Comparison of ENCODE assay signal across 8 mouse cellular contexts in genomic region chr3:146107921-146108571, GRCm38 (mm10). TPM values are rescaled to one million over a fixed set of nuclear protein-coding genes. Genes with fewer than 3 reads are reported as not detected.
A peak's percentile ranks its signal among the peaks of the same experiment; 100 is the strongest.
DNase-seq lines count a peak whose midpoint lies in the region; ATAC-seq and TF ChIP-seq lines count a peak whose summit lies in the region.

Wdr63 (minus strand) TSS chr3:146108130.

- peak; percentile 92 for DNase-seq in ES-CJ7 (ENCODE audit: low read depth, low spot score)
- DNase-seq in brain, embryonic 14.5 days (ENCODE audit: low read depth), result peak; percentile 97
- peak; percentile 72 for DNase-seq in forebrain, embryonic 10.5 days (ENCODE audit: extremely low spot score, low spot score)
- peak; percentile 70 for DNase-seq in hindbrain, embryonic 10.5 days (ENCODE audit: low spot score)
- peak; percentile 66 to 84 for DNase-seq in layer of hippocampus, adult 2 months (ENCODE audit: low spot score in 2 of 2)
- peak; percentile 32 for DNase-seq in liver, postnatal 0 days
- DNase-seq in yolk sac, embryonic 10.5 days (ENCODE audit: low spot score), result peak; percentile 81

- peak within 1 kb of the TSS; percentile 83 for H3K4me2 ChIP-seq in liver, postnatal 0 days (ENCODE audit: low read depth, low read length)
- H3K4me2 ChIP-seq in neural tube, embryonic 13.5 days, result peak within 1 kb of the TSS; percentile 80

- peak within 1 kb of the TSS; percentile 54; the same call in 1 of the 2 replicates for H3K27ac ChIP-seq in forebrain, embryonic 10.5 days
- H3K27ac ChIP-seq in hindbrain, embryonic 10.5 days, result peak within 1 kb of the TSS; percentile 71
- H3K27ac ChIP-seq in layer of hippocampus, adult 2 months, result no peak within 1 kb of the TSS
- no peak within 1 kb of the TSS for H3K27ac ChIP-seq in liver, postnatal 0 days (ENCODE audit: low read depth)
- H3K27ac ChIP-seq in neural tube, embryonic 13.5 days (replicated peaks), result no peak within 1 kb of the TSS

- WGBS in forebrain, embryonic 10.5 days, result 12% methylated on average over 18 of the region's 18 CpGs
- 12% methylated on average over 18 of the region's 18 CpGs for WGBS in hindbrain, embryonic 10.5 days
- 15% methylated on average over 18 of the region's 18 CpGs for WGBS in liver, postnatal 0 days (ENCODE audit: insufficient replicate concordance)
- 13% methylated on average over 18 of the region's 18 CpGs for WGBS in neural tube, embryonic 13.5 days

- peaks cover 9% of the 10 kb centered on the region for H3K4me1 ChIP-seq in forebrain, embryonic 10.5 days
- peaks cover 3% of the 10 kb centered on the region; the same call in 1 of the 2 replicates for H3K4me1 ChIP-seq in hindbrain, embryonic 10.5 days (replicated peaks)
- no peaks in the 10 kb centered on the region; the same call in 1 of the 2 replicates for H3K4me1 ChIP-seq in liver, postnatal 0 days (ENCODE audit: insufficient read depth)
- peaks cover 13% of the 10 kb centered on the region for H3K4me1 ChIP-seq in neural tube, embryonic 13.5 days (replicated peaks)

- TF ChIP-seq CTCF in brain, embryonic 14.5 days (IDR thresholded peaks at IDR 0.05; ENCODE audit: borderline replicate concordance, extremely low read depth, insufficient read depth, insufficient read length), result no peak
- TF ChIP-seq CTCF in layer of hippocampus, adult 2 months (conservative IDR thresholded peaks at IDR 0.05), result no peak
- TF ChIP-seq CTCF in liver, postnatal 0 days (IDR thresholded peaks at IDR 0.05; ENCODE audit: low read depth), result no peak

- ATAC-seq in liver, postnatal 0 days, result peak; percentile 94
- peak; percentile 97 for ATAC-seq in neural tube, embryonic 13.5 days (ENCODE audit: low read depth)

- peaks cover 15% of the 10 kb centered on the region for H3K27me3 ChIP-seq in forebrain, embryonic 10.5 days (ENCODE audit: poor library complexity, severe bottlenecking)
- peaks cover 10% of the 10 kb centered on the region for H3K27me3 ChIP-seq in hindbrain, embryonic 10.5 days (ENCODE audit: insufficient read depth, poor library complexity, severe bottlenecking)
- 0 out of 2 replicates have a peak, but pooled peaks cover 5% of the 10 kb centered on the region for H3K27me3 ChIP-seq in liver, postnatal 0 days (ENCODE audit: insufficient read depth, low read length)
- H3K27me3 ChIP-seq in neural tube, embryonic 13.5 days, result no peaks in the 10 kb centered on the region

- TF ChIP-seq POLR2A in brain, embryonic 14.5 days (IDR thresholded peaks at IDR 0.05; ENCODE audit: borderline replicate concordance, extremely low read depth, insufficient read depth, insufficient read length, poor library complexity, severe bottlenecking), result no peak

- H3K9me3 ChIP-seq in forebrain, embryonic 10.5 days, result peaks cover 9% of the 10 kb centered on the region
- peaks cover 4% of the 10 kb centered on the region; the same call in 1 of the 2 replicates for H3K9me3 ChIP-seq in hindbrain, embryonic 10.5 days
- peaks cover 3% of the 10 kb centered on the region; the same call in 1 of the 2 replicates for H3K9me3 ChIP-seq in liver, postnatal 0 days (ENCODE audit: low read length)
- no peaks in the 10 kb centered on the region for H3K9me3 ChIP-seq in neural tube, embryonic 13.5 days

- H3K36me3 ChIP-seq in forebrain, embryonic 10.5 days (replicated peaks), result no peaks in the 10 kb centered on the region
- H3K36me3 ChIP-seq in hindbrain, embryonic 10.5 days, result no peaks in the 10 kb centered on the region
- H3K36me3 ChIP-seq in liver, postnatal 0 days (replicated peaks; ENCODE audit: insufficient read depth, low read length), result no peaks in the 10 kb centered on the region
- H3K36me3 ChIP-seq in neural tube, embryonic 13.5 days, result no peaks in the 10 kb centered on the region

- peak within 1 kb of the TSS; percentile 59 for H3K4me3 ChIP-seq in forebrain, embryonic 10.5 days
- peak within 1 kb of the TSS; percentile 55 for H3K4me3 ChIP-seq in hindbrain, embryonic 10.5 days
- peak within 1 kb of the TSS; percentile 49 for H3K4me3 ChIP-seq in layer of hippocampus, adult 2 months
- H3K4me3 ChIP-seq in liver, postnatal 0 days (ENCODE audit: low read depth, low read length), result peak within 1 kb of the TSS; percentile 45
- peak within 1 kb of the TSS; percentile 41 for H3K4me3 ChIP-seq in neural tube, embryonic 13.5 days

- peak within 1 kb of the TSS; percentile 34; the same call in 1 of the 2 replicates for H3K9ac ChIP-seq in liver, postnatal 0 days (replicated peaks)
- H3K9ac ChIP-seq in neural tube, embryonic 13.5 days, result peak within 1 kb of the TSS; percentile 44

- TF ChIP-seq EP300 in liver, postnatal 0 days (IDR thresholded peaks at IDR 0.05; ENCODE audit: low read depth), result no peak

RNA-seq across cellular contexts. Expression of gene Wdr63, which starts in this region (rescaled TPM):
- polyA plus RNA-seq in brain, embryonic 14.5 days (2012; rRNA removed), result 1.2 and 2.1 TPM in 2 replicates
- polyA plus RNA-seq in forebrain, embryonic 10.5 days (2016; fragmentation: Nextera tagmentation; extraction: Ambion mirVana), result not detected in 2 replicates
- 0.50 and 1.1 TPM in 2 replicates for polyA plus RNA-seq in hindbrain, embryonic 10.5 days (2016; fragmentation: Nextera tagmentation; extraction: Ambion mirVana)
- under 1 TPM; 0.74 to 0.82 TPM for total RNA-seq in layer of hippocampus, adult 2 months (2021)
- polyA plus RNA-seq in liver, postnatal 0 days (2015; fragmentation: Nextera tagmentation; extraction: Ambion mirVana), result 0.19 and 0.20 TPM in 2 replicates
- polyA plus RNA-seq in neural tube, embryonic 13.5 days (2015; fragmentation: Nextera tagmentation; extraction: Ambion mirVana), result 0.07 and 0.40 TPM in 2 replicates

Comparison
In these comparisons a context has a peak if more than half of its experiments do, and no peak if none do; other contexts are left out.
1. Peak in DNase-seq, H3K4me3 ChIP-seq and H3K27ac ChIP-seq in forebrain, embryonic 10.5 days; RNA of the gene not detected or under 1 TPM.
2. Peak in DNase-seq and H3K4me3 ChIP-seq in layer of hippocampus, adult 2 months; RNA of the gene not detected or under 1 TPM.
3. Peak in DNase-seq, ATAC-seq, H3K4me3 ChIP-seq, H3K9ac ChIP-seq and H3K4me2 ChIP-seq in liver, postnatal 0 days; RNA of the gene not detected or under 1 TPM.
4. Peak in ATAC-seq, H3K4me3 ChIP-seq, H3K9ac ChIP-seq and H3K4me2 ChIP-seq in neural tube, embryonic 13.5 days; RNA of the gene not detected or under 1 TPM.
5. DNase-seq: peak in every context shown above with its lines; median percentile 97 in brain, embryonic 14.5 days; 92 in ES-CJ7; 81 in yolk sac, embryonic 10.5 days; 75 in layer of hippocampus, adult 2 months; 72 in forebrain, embryonic 10.5 days; 70 in hindbrain, embryonic 10.5 days; 32 in liver, postnatal 0 days.